Mouse (Mus musculus) limb, embryonic 13.5 days (tissue): ENCODE results near the gene Ythdf1. TPM values are rescaled to one million over a fixed set of nuclear protein-coding genes. Genes with fewer than 3 reads are reported as not detected.

Experiments
- ATAC-seq: fragments of 200-750 bp; cut with Nextera tagmentation; 2 replicates; pipeline ENCODE4 v1.8.0; 2017; ENCODE audit warnings: low read depth, moderate number of reproducible peaks, moderate TSS enrichment; ENCODE audit not compliant: low FRiP score
- H3K27ac ChIP-seq: fragments of 300-500 bp; sonication (generic); 2 replicates; pipeline ENCODE4 v1.5.1; 2015; ENCODE audit warnings: inconsistent platforms, mild to moderate bottlenecking, moderate library complexity
- H3K27me3 ChIP-seq: fragments of 300-500 bp; sonication (generic); 2 replicates; pipeline ENCODE4 v1.6.1; 2015; ENCODE audit warnings: mild to moderate bottlenecking, inconsistent platforms
- H3K36me3 ChIP-seq: fragments of 300-500 bp; sonication (generic); 2 replicates; pipeline ENCODE4 v1.6.1; 2015; ENCODE audit warnings: inconsistent platforms, mild to moderate bottlenecking, moderate library complexity
- H3K4me1 ChIP-seq: fragments of 300-500 bp; sonication (generic); 2 replicates; pipeline ENCODE4 v1.6.1; 2015; ENCODE audit warnings: inconsistent platforms
- H3K4me2 ChIP-seq: fragments of 300-500 bp; sonication (generic); replicated peaks from 2 replicates; pipeline ENCODE4 v1.6.1; 2015; ENCODE audit warnings: inconsistent platforms, mild to moderate bottlenecking, moderate library complexity
- H3K4me3 ChIP-seq: fragments of 300-500 bp; sonication (generic); 2 replicates; pipeline ENCODE4 v1.5.1; 2015; ENCODE audit warnings: moderate library complexity, mild to moderate bottlenecking, inconsistent platforms
- H3K9ac ChIP-seq: fragments of 300-500 bp; sonication (generic); 2 replicates; pipeline ENCODE4 v1.6.1; 2015; ENCODE audit warnings: mild to moderate bottlenecking, inconsistent platforms
- H3K9me3 ChIP-seq: fragments of 300-500 bp; sonication (generic); 2 replicates; pipeline ENCODE4 v1.6.1; 2016; ENCODE audit warnings: inconsistent platforms
- WGBS: fragments of 180-500 bp; shearing (Covaris S2); methylation state at CpG from one replicate; pipeline ENCODE4 v1.1.7; 2015; 5-methylcytosine and 5-hydroxymethylcytosine counted together
- polyA plus RNA-seq: library from polyadenylated mRNA; unstranded; fragments of >200 nt; fragmentation: Nextera tagmentation; extraction: Ambion mirVana; gene quantifications from 2 replicates; pipeline ENCODE4 v1.2.1, GENCODE M21; 2015

Ythdf1 gene
- polyA plus RNA-seq, 1 experiment from 2014 or later: 60.6 TPM

- H3K27ac ChIP-seq: no peak overlapping the region
- WGBS: 92% methylated on average over 18 of the region's 18 CpGs
- no peaks in the 10 kb centered on the region for H3K9me3 ChIP-seq
- ATAC-seq: no peak
- H3K9ac ChIP-seq: no peak overlapping the region
- H3K4me3 ChIP-seq: no peak overlapping the region
- no peak overlapping the region for H3K4me2 ChIP-seq
- no peaks in the 10 kb centered on the region for H3K27me3 ChIP-seq
- H3K4me1 ChIP-seq: no peaks in the 10 kb centered on the region
- H3K36me3 ChIP-seq: peaks cover 44% of the 10 kb centered on the region
Measured at GRCm38 (mm10) chr2:180904435-180905208, 16.1 kb downstream of the Ythdf1 start.

DNA sequence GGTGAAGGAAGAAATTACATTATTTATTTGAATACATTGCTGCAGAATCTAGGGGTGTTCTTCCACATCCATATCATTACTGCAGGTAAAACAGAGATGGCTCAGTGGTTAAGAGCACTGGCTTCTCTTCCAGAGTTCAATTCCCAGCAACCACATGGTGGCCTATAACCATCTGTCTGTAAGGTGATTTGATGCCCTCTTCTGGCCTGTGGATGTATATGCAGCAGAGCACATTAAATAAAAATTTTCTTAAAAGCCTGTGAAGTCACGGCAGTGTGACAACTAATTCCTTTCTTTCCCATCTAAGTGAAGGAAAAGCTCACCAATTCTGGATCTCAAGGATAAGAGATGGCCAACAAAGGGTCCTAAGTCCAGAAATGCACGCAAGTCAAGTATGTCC, 18.7 kb downstream of the Ythdf1 start:
- no peaks in the 10 kb centered on the region for H3K9me3 ChIP-seq
- H3K9ac ChIP-seq: no peak overlapping the region
- no peak overlapping the region for H3K4me2 ChIP-seq
- H3K4me1 ChIP-seq: no peaks in the 10 kb centered on the region
- H3K27ac ChIP-seq: no peak overlapping the region
- ATAC-seq: no peak
- H3K36me3 ChIP-seq: peaks cover 30% of the 10 kb centered on the region
- H3K4me3 ChIP-seq: no peak overlapping the region
- WGBS: 54% methylated on average over 2 of the region's 2 CpGs
- peaks cover 13% of the 10 kb centered on the region for H3K27me3 ChIP-seq

DNA sequence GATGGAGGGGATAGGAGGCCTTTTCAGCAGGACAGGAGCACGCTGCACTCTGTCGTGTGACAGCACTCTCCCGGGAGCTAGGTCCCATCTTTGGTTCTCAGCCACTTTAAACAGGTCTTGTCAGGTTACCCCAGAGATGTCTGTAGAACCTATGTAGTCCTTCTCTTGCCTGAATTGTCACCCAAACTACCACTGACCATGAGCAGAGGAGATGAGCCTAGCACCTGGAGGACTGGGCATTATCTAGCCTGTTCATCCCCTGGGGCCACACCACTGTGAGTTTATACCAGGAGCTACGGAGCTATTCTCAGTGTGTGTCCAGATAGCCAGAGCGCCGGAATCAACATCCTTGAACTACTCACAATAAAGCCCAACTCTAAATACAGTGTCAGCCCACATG, 22.9 kb downstream of the Ythdf1 start:
- WGBS: 79% methylated on average over 6 of the region's 6 CpGs
- no peaks in the 10 kb centered on the region for H3K9me3 ChIP-seq
- H3K4me2 ChIP-seq: no peak overlapping the region
- H3K4me3 ChIP-seq: no peak overlapping the region
- H3K27me3 ChIP-seq: peaks cover 55% of the 10 kb centered on the region
- H3K9ac ChIP-seq: no peak overlapping the region
- no peak overlapping the region for H3K27ac ChIP-seq
- peaks cover 17% of the 10 kb centered on the region for H3K4me1 ChIP-seq
- no peak for ATAC-seq
- no peaks in the 10 kb centered on the region for H3K36me3 ChIP-seq

- Histone ChIP-seq H3K9ac (no peak overlapping the region), H3K27ac (no peak overlapping the region), H3K9me3 (no peaks in the 10 kb centered on the region), H3K27me3 (peaks cover 64% of the 10 kb centered on the region), H3K4me3 (no peak overlapping the region), H3K4me1 (peaks cover 21% of the 10 kb centered on the region), H3K36me3 (no peaks in the 10 kb centered on the region), H3K4me2 (no peak overlapping the region)
- 75% methylated on average over 15 of the region's 15 CpGs for WGBS
- ATAC-seq: no peak; the same call in 1 of the 2 replicates
Measured at GRCm38 (mm10) chr2:180896819-180897625, 23.7 kb downstream of the Ythdf1 start.

DNA sequence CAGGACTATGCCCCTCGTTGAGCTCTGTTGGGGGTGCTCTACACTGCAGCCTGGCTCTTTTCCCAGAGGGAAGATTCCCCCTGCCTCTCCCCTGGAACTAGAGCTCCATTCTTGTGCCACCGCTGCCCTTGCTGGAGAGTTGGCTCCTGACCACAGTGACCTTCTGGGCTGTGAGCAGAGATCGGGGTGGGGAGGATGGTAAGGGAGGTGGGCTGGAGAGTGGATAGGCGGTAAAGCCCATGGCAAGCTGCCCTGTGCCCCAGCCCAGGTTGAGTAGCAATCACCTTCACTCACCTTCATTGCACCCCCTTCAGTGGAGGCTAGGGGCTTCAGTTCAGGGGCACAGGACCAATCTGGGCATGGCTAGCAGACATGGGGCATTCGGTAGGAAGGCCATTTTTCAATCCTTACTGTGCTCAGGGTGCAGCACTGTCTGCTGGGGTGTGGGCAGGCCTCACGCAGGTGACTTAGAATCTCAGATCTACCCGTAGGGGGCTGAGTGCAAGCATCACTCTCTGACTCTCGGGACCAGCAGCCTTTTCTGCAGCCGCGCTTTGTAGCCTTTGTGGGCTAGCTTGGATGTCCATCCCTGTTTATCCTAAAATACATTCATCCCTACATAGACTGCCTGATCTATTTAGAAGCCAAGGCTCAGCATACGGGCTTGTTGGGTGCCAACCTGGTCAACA, 24.8 kb downstream of the Ythdf1 start:
- no peak overlapping the region for H3K9ac ChIP-seq
- peaks cover 74% of the 10 kb centered on the region for H3K27me3 ChIP-seq
- H3K27ac ChIP-seq: no peak overlapping the region
- no peaks in the 10 kb centered on the region for H3K9me3 ChIP-seq
- peaks cover 21% of the 10 kb centered on the region for H3K4me1 ChIP-seq
- WGBS: 77% methylated on average over 11 of the region's 11 CpGs
- ATAC-seq: no peak
- H3K4me3 ChIP-seq: no peak overlapping the region
- no peaks in the 10 kb centered on the region for H3K36me3 ChIP-seq
- no peak overlapping the region for H3K4me2 ChIP-seq

DNA sequence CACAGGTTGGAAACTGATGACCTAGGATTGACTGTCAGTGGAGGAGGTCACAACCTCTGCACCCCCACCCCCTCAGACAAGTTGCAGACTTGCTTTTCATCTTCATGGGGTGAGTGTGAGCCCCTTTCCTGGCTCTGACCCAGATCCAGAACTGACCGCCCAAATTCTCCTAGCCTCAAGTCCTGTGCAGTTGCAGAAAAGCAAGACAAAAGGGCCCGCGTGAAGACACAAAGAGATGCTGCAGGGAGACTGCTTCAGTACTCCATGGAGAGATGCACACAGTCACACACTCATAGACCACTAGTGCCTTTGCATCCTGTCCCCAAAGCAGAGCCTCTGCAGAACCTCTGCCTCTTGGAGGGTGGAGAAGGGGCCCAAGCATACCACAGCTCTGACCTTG, 25.4 kb downstream of the Ythdf1 start:
- no peak for ATAC-seq
- no peaks in the 10 kb centered on the region for H3K36me3 ChIP-seq
- H3K27ac ChIP-seq: no peak overlapping the region
- WGBS: 86% methylated on average over 3 of the region's 3 CpGs
- no peaks in the 10 kb centered on the region for H3K9me3 ChIP-seq
- H3K4me3 ChIP-seq: no peak overlapping the region
- peaks cover 81% of the 10 kb centered on the region for H3K27me3 ChIP-seq
- H3K9ac ChIP-seq: no peak overlapping the region
- H3K4me2 ChIP-seq: no peak overlapping the region
- peaks cover 23% of the 10 kb centered on the region for H3K4me1 ChIP-seq

DNA sequence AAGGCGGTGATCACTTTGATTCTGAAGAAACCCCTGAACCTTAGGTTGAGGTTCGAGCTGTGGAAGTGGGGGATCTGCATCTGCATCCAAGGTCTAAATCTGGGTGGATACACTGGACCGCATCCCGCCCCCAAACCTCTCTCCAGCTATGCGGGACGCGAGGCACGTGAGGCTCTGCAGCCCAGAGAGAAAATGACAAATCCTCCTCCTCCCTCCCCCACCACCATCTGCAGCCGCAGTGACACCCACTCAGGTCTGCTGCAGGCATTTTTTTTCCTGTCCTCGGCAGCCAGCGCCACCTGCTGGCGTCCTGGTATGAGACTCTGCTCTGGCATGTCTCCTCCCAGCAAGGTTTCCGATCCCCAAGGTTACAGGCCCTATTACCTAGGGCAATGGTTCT, 26.0 kb downstream of the Ythdf1 start:
- Histone ChIP-seq H3K4me3 (peak overlapping the region; percentile 45; the same call in 1 of the 2 replicates), H3K36me3 (no peaks in the 10 kb centered on the region), H3K9ac (no peak overlapping the region), H3K27me3 (peaks cover 87% of the 10 kb centered on the region), H3K4me2 (peak overlapping the region; percentile 77), H3K27ac (no peak overlapping the region), H3K4me1 (peaks cover 23% of the 10 kb centered on the region), H3K9me3 (no peaks in the 10 kb centered on the region)
- no peak for ATAC-seq
- 2% methylated on average over 13 of the region's 13 CpGs for WGBS

DNA sequence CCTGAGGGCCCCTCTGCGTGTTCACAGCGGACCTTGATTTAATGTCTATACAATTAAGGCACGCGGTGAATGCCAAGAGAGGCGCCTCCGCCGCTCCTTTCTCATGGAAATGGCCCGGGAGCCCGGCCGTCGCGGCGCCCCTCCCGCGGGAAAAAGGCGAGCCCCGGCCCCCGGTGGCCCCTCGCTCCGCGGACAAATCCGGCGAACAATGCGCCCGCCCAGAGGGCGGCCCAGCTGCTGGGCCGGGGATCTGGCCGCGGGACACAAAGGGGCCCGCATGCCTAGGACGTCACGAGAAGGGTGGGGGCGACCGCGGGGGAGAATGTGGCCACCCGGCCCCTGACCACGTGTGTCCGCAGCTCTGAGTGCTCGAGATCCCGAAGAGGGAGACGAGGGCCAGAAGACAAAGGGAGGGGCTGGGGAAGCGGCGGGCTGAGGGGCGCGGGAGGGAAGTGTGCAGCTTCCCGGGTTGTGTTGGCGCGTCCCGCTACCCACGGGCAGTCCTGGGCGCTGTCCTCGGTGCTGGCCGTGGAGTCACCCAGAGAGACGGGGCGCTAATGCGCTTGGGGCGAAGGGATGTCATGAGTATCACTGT, 26.6 kb downstream of the Ythdf1 start:
- no peak overlapping the region for H3K27ac ChIP-seq

GRCm38 (mm10) chr2:180893537-180894028, 27.2 kb downstream of the Ythdf1 start:
- Histone ChIP-seq H3K4me1 (peaks cover 23% of the 10 kb centered on the region), H3K9ac (peak overlapping the region; percentile 43; the same call in 1 of the 2 replicates), H3K4me3 (peak overlapping the region; percentile 45), H3K36me3 (no peaks in the 10 kb centered on the region), H3K4me2 (peak overlapping the region; percentile 77), H3K9me3 (no peaks in the 10 kb centered on the region), H3K27me3 (peaks cover 98% of the 10 kb centered on the region), H3K27ac (no peak overlapping the region)
- under 1% methylated on average over 46 of the region's 50 CpGs for WGBS
- no peak for ATAC-seq

More for the DNA sequence above, 26.6 kb downstream of the Ythdf1 start:
- H3K4me2 ChIP-seq: peak overlapping the region; percentile 77
- H3K27me3 ChIP-seq: peaks cover 93% of the 10 kb centered on the region
- H3K9ac ChIP-seq: no peak overlapping the region
- H3K9me3 ChIP-seq: no peaks in the 10 kb centered on the region
- H3K4me3 ChIP-seq: peak overlapping the region; percentile 45
- ATAC-seq: peak; percentile 37; the same call in 1 of the 2 replicates
- no peaks in the 10 kb centered on the region for H3K36me3 ChIP-seq
- peaks cover 23% of the 10 kb centered on the region for H3K4me1 ChIP-seq
- 1% methylated on average over 56 of the region's 57 CpGs for WGBS

DNA sequence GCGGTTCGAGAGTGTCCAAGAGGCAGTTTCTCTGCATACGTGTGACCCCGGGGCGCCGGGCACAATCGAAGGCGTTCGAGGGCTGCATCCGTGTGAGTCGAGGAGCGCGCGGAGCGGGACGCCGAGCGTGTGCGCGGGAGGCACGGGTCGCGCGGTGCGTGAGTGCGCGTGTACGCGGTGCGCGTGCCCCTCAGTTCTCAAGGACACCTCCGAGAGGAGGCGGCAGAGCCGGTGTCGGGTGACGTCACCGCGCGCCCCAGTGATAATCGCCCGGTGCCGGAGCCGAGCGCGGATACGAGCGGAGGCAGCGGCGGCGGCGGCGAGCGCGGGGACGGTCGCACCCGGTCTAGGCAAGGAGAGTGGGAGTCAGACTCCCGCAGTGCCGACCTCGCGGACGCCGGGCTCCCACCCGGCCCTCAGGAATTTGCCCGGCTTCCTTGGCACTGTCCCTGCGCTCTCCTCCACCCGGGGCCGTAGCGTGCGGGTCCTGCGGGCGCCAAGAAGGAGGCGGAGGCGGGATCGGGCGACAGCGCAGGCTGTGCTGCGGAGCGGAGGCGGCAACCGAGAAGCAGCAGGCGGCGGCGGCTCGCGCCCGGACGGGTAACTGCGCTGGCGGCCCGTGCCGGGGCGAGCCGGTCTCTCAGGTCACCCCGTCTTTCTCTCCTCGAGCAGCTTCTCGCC, 27.8 kb downstream of the Ythdf1 start:
- peaks cover 23% of the 10 kb centered on the region for H3K4me1 ChIP-seq
- H3K27ac ChIP-seq: no peak overlapping the region
- no peaks in the 10 kb centered on the region for H3K9me3 ChIP-seq
- WGBS: under 1% methylated on average over 95 of the region's 97 CpGs
- H3K27me3 ChIP-seq: peaks cover 100% of the 10 kb centered on the region
- ATAC-seq: no peak
- H3K36me3 ChIP-seq: no peaks in the 10 kb centered on the region
- H3K4me3 ChIP-seq: peak overlapping the region; percentile 45
- H3K9ac ChIP-seq: peak overlapping the region; percentile 43
- H3K4me2 ChIP-seq: peak overlapping the region; percentile 77

DNA sequence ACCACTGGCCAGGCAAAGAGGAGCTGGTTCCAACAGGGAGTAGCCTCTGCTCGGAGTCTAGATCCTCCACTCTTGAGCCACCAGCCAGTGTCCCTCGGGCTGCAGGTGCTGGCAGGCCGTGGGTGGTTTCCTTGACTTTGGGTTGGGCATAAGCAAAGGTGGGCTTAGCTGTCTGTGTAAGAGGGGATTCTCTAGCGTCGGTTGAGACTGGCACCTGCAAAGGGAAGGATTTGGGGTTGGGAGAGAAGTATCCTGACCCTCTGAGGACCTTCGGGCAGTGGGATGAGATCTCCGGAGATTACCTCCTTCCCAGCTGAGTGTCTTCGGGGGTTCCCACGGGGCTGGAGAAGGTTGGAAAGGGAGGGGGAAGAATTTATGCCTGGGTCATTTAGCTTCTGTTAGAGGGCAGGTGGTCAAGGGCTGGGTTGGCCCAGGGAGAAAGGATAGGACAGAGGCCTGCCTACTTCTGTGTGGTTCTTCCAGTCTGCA, 28.9 kb downstream of the Ythdf1 start:
- Histone ChIP-seq H3K9me3 (no peaks in the 10 kb centered on the region), H3K9ac (no peak overlapping the region), H3K4me2 (no peak overlapping the region), H3K27ac (no peak overlapping the region), H3K36me3 (no peaks in the 10 kb centered on the region), H3K4me1 (peaks cover 23% of the 10 kb centered on the region), H3K4me3 (no peak overlapping the region), H3K27me3 (peaks cover 100% of the 10 kb centered on the region)
- 6% methylated on average over 9 of the region's 9 CpGs for WGBS
- no peak for ATAC-seq
